Mouse (Mus musculus) cerebellum, adult 2 months (tissue): ENCODE data around the gene Arrdc5.

Experiments
- CTCF ChIP-seq: fragments of 200-500 bp; IDR thresholded peaks from 2 replicates; pipeline ENCODE4 v1.5.1; 2011; ENCODE audit warnings: low read depth, mild to moderate bottlenecking, control low read depth, low read length, moderate library complexity, borderline replicate concordance; ENCODE audit not compliant: insufficient read depth
- POLR2A ChIP-seq: fragments of 200-500 bp; IDR thresholded peaks from 2 replicates; pipeline ENCODE4 v1.6.1; 2011; ENCODE audit warnings: low read length, control low read depth, borderline replicate concordance; ENCODE audit not compliant: insufficient read depth

GRCm38 (mm10) chr17:56337791-56338190, 37.7 kb upstream of the Arrdc5 start:
- TF ChIP-seq CTCF, result no peak
- TF ChIP-seq POLR2A, result no peak
